Mouse (Mus musculus): ENCODE measurements around the gene Atr. TPM values are rescaled to one million over a fixed set of nuclear protein-coding genes. Genes with fewer than 3 reads are reported as not detected.
A peak's percentile ranks its signal among the peaks of the same experiment; 100 is the strongest.

The Atr gene
- polyA plus RNA-seq, 1 experiment from 2014 or later, result 21.9 TPM

GRCm38 (mm10) chr9:95832758-95833157, 24.6 kb upstream of the Atr start:
- Histone ChIP-seq H3K36me3 (ENCODE audit: control insufficient read depth, insufficient read depth, low read length) (no peaks in the 10 kb centered on the region), H3K9ac (ENCODE audit: low read depth, low read length) (no peak overlapping the region), H3K4me1 (replicated peaks; ENCODE audit: control insufficient read depth, insufficient read depth, low read length) (no peaks in the 10 kb centered on the region), H3K4me3 (ENCODE audit: low read depth, low read length) (no peak overlapping the region), H3K9me3 (ENCODE audit: control insufficient read depth, low read length) (no peaks in the 10 kb centered on the region), H3K27ac (ENCODE audit: low read depth, low read length) (no peak overlapping the region), H3K27me3 (ENCODE audit: control insufficient read depth, insufficient read depth, low read length) (no peaks in the 10 kb centered on the region), H3K4me2 (replicated peaks; ENCODE audit: low read depth, low read length) (no peak overlapping the region)
- WGBS, result 92% methylated on average over 3 of the region's 3 CpGs
- DNase-seq (ENCODE audit: low spot score) (no peak), ATAC-seq (ENCODE audit: low FRiP score) (no peak)

DNA sequence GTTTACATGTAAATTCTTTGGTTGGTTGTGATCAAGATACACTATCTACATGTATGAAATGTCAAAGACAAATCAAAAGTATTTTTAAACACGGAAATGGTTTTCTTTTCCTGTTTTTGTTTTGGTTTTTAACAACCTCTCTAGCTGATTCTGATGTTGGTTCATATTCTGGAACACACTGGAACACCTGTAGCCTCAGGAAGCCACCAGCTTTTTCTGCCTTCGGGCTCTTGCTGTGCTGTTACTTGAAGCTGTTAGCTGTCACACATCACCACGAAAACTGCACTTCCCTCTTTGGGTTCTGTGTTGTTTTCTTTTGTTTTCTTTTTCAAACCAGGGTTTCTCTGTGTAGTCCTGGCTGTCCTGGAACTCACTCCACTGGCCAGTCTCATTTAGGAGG, 22.6 kb upstream of the Atr start:
- WGBS, result 74% methylated on average over 3 of the region's 3 CpGs
- H3K4me1 ChIP-seq (replicated peaks; ENCODE audit: control insufficient read depth, insufficient read depth, low read length), result no peaks in the 10 kb centered on the region

DNA sequence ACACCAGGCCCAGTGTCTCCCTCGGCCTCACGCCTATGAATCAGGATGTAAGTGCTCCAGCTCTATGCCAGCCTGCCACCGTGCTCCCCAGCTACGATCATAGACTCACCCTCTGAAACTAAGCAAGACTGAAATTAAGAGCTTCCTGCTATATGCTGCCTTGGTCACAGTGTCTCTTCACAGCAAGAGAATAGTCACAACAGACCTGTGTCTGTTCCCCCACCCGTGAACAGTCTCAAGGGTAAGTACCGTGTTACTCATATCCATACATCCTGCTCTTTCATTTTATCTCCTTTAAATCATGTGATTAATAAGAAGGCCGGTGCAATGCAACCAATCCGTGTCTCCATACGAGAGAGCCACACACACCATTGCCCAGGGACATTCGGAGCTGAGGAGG, 21.7 kb upstream of the Atr start:
- Histone ChIP-seq H3K27ac (ENCODE audit: low read depth, low read length) (no peak overlapping the region), H3K9me3 (ENCODE audit: control insufficient read depth, low read length) (no peaks in the 10 kb centered on the region), H3K4me2 (replicated peaks; ENCODE audit: low read depth, low read length) (no peak overlapping the region), H3K4me3 (ENCODE audit: low read depth, low read length) (no peak overlapping the region), H3K36me3 (ENCODE audit: control insufficient read depth, insufficient read depth, low read length) (no peaks in the 10 kb centered on the region), H3K4me1 (replicated peaks; ENCODE audit: control insufficient read depth, insufficient read depth, low read length) (no peaks in the 10 kb centered on the region), H3K27me3 (ENCODE audit: control insufficient read depth, insufficient read depth, low read length) (no peaks in the 10 kb centered on the region), H3K9ac (ENCODE audit: low read depth, low read length) (no peak overlapping the region)
- DNase-seq (ENCODE audit: low spot score) (no peak), ATAC-seq (ENCODE audit: low FRiP score) (no peak)
- 90% methylated on average over 10 of the region's 10 CpGs for WGBS

More for the DNA sequence above, 22.6 kb upstream of the Atr start:
- Histone ChIP-seq H3K27me3 (ENCODE audit: control insufficient read depth, insufficient read depth, low read length) (no peaks in the 10 kb centered on the region), H3K4me3 (ENCODE audit: low read depth, low read length) (no peak overlapping the region), H3K4me2 (replicated peaks; ENCODE audit: low read depth, low read length) (no peak overlapping the region), H3K9ac (ENCODE audit: low read depth, low read length) (no peak overlapping the region), H3K27ac (ENCODE audit: low read depth, low read length) (no peak overlapping the region), H3K36me3 (ENCODE audit: control insufficient read depth, insufficient read depth, low read length) (no peaks in the 10 kb centered on the region), H3K9me3 (ENCODE audit: control insufficient read depth, low read length) (no peaks in the 10 kb centered on the region)
- no peak for DNase-seq (ENCODE audit: low spot score)
- ATAC-seq (ENCODE audit: low FRiP score), result no peak

- H3K36me3 ChIP-seq (ENCODE audit: control insufficient read depth, insufficient read depth, low read length), result no peaks in the 10 kb centered on the region
- WGBS, result 89% methylated on average over 3 of the region's 3 CpGs
- no peak for DNase-seq (ENCODE audit: low spot score)
- no peaks in the 10 kb centered on the region for H3K27me3 ChIP-seq (ENCODE audit: control insufficient read depth, insufficient read depth, low read length)
- H3K9me3 ChIP-seq (ENCODE audit: control insufficient read depth, low read length), result no peaks in the 10 kb centered on the region
- no peak overlapping the region for H3K27ac ChIP-seq (ENCODE audit: low read depth, low read length)
- no peak for ATAC-seq (ENCODE audit: low FRiP score)
- no peak overlapping the region for H3K4me3 ChIP-seq (ENCODE audit: low read depth, low read length)
- H3K9ac ChIP-seq (ENCODE audit: low read depth, low read length), result no peak overlapping the region
- no peak overlapping the region for H3K4me2 ChIP-seq (replicated peaks; ENCODE audit: low read depth, low read length)
- no peaks in the 10 kb centered on the region for H3K4me1 ChIP-seq (replicated peaks; ENCODE audit: control insufficient read depth, insufficient read depth, low read length)
Measured at GRCm38 (mm10) chr9:95839424-95839823, 18.0 kb upstream of the Atr start.

DNA sequence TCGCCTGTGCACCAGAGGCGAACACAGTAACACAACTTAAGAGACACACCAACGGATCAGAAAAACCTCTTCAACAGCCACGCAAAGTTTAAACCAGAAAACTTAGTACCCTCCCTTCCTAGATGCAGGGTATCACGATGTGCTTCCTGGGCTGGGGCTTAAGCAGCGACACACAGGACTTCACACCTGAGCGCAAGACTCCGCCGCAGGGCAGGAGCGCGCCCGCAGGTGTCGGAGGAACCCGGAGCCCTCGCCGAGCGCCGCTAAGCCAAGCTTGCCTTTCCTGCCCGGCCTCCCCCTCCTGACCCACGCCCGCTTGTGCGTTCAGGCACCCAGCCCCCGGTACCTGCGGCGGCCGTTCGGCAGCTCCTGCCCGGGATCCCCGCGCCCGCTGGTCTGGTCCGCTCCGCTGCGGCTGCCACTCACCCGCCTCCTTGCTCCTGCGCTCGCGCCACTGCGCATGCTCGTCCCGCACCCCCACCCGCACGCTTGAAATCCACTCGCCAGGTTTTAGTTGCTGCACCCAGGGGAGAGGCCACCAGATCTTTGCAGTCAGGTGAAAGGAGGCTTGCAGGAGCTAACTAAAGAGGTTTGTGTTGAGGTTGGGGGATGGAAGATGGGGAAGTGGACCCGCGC, 12.5 kb upstream of the Atr start, which contains the start of gene Pls1:
Pls1 (minus strand) TSS at position 487 of the 636 bp plus-strand sequence.
- Histone ChIP-seq H3K4me1 (replicated peaks; ENCODE audit: control insufficient read depth, insufficient read depth, low read length) (no peaks in the 10 kb centered on the region), H3K9ac (ENCODE audit: low read depth, low read length) (peak within 1 kb of the TSS; percentile 39; the same call in 1 of the 2 replicates), H3K4me2 (replicated peaks; ENCODE audit: low read depth, low read length) (peak within 1 kb of the TSS; percentile 78), H3K27ac (ENCODE audit: low read depth, low read length) (no peak within 1 kb of the TSS), H3K36me3 (ENCODE audit: control insufficient read depth, insufficient read depth, low read length) (no peaks in the 10 kb centered on the region), H3K27me3 (ENCODE audit: control insufficient read depth, insufficient read depth, low read length) (no peaks in the 10 kb centered on the region), H3K9me3 (ENCODE audit: control insufficient read depth, low read length) (no peaks in the 10 kb centered on the region), H3K4me3 (ENCODE audit: low read depth, low read length) (peak within 1 kb of the TSS; percentile 50)
- DNase-seq (ENCODE audit: low spot score) (peak; percentile 90), ATAC-seq (ENCODE audit: low FRiP score) (peak; percentile 90)
- under 1% methylated on average over 44 of the region's 46 CpGs for WGBS

- no peak overlapping the region for H3K27ac ChIP-seq (ENCODE audit: low read depth, low read length)
- no peaks in the 10 kb centered on the region for H3K36me3 ChIP-seq (ENCODE audit: control insufficient read depth, insufficient read depth, low read length)
Measured at GRCm38 (mm10) chr9:95845711-95846110, 11.7 kb upstream of the Atr start.

DNA sequence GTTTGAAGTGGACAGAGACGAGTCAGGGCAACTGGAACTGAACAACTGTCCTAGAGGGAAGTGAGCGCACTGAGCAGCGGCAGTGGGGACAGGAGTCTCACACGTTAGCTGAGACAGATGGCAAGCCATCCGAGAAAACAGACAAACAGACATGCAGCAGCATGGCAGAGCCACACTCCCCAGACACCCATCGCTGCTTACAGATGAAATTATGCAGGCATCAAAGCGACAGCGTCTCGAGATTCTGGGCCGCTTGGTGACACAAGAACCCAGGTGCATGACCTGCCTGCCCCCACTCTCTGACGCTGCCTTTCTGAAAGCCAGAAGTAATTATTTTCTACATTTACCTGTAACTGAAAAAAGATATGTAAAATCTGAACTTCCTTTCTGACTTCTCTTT, 5.7 kb upstream of the Atr start:
- 71% methylated on average over 11 of the region's 11 CpGs for WGBS
- H3K9ac ChIP-seq (ENCODE audit: low read depth, low read length), result no peak overlapping the region
- ATAC-seq (ENCODE audit: low FRiP score) (no peak), DNase-seq (ENCODE audit: low spot score) (no peak)
- no peaks in the 10 kb centered on the region for H3K9me3 ChIP-seq (ENCODE audit: control insufficient read depth, low read length)
- no peak overlapping the region for H3K4me3 ChIP-seq (ENCODE audit: low read depth, low read length)
- no peak overlapping the region for H3K27ac ChIP-seq (ENCODE audit: low read depth, low read length)
- H3K4me2 ChIP-seq (replicated peaks; ENCODE audit: low read depth, low read length), result no peak overlapping the region
- H3K27me3 ChIP-seq (ENCODE audit: control insufficient read depth, insufficient read depth, low read length), result no peaks in the 10 kb centered on the region
- H3K36me3 ChIP-seq (ENCODE audit: control insufficient read depth, insufficient read depth, low read length), result no peaks in the 10 kb centered on the region
- H3K4me1 ChIP-seq (replicated peaks; ENCODE audit: control insufficient read depth, insufficient read depth, low read length), result no peaks in the 10 kb centered on the region

More at GRCm38 (mm10) chr9:95845711-95846110, 11.7 kb upstream of the Atr start:
- Histone ChIP-seq H3K9me3 (ENCODE audit: control insufficient read depth, low read length) (no peaks in the 10 kb centered on the region), H3K4me3 (ENCODE audit: low read depth, low read length) (no peak overlapping the region), H3K27me3 (ENCODE audit: control insufficient read depth, insufficient read depth, low read length) (no peaks in the 10 kb centered on the region), H3K9ac (ENCODE audit: low read depth, low read length) (no peak overlapping the region), H3K4me1 (replicated peaks; ENCODE audit: control insufficient read depth, insufficient read depth, low read length) (no peaks in the 10 kb centered on the region), H3K4me2 (replicated peaks; ENCODE audit: low read depth, low read length) (no peak overlapping the region)
- DNase-seq (ENCODE audit: low spot score) (no peak), ATAC-seq (ENCODE audit: low FRiP score) (no peak)
- 71% methylated on average over 4 of the region's 4 CpGs for WGBS

DNA sequence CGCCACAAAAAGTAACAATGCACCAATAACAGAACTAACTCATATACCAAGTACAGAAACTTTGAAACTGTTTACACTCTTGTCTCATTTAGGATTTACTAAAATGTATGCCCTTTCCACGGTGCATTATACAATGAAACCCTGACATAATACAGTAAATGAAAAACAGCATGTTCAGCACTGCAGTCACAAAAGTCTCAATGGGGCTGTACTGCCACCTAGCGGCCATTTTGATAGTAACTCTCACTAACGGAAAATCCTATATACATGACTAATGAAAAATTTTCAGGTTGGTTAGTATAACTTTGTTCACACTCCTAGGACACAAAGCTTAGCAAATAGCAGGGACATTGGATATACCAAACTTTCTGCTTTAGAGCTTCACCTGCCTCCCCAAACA, 4.5 kb upstream of the Atr start:
- Histone ChIP-seq H3K27ac (ENCODE audit: low read depth, low read length) (no peak overlapping the region), H3K4me1 (replicated peaks; ENCODE audit: control insufficient read depth, insufficient read depth, low read length) (no peaks in the 10 kb centered on the region), H3K36me3 (ENCODE audit: control insufficient read depth, insufficient read depth, low read length) (no peaks in the 10 kb centered on the region), H3K9me3 (ENCODE audit: control insufficient read depth, low read length) (no peaks in the 10 kb centered on the region), H3K27me3 (ENCODE audit: control insufficient read depth, insufficient read depth, low read length) (no peaks in the 10 kb centered on the region), H3K4me3 (ENCODE audit: low read depth, low read length) (no peak overlapping the region), H3K9ac (ENCODE audit: low read depth, low read length) (no peak overlapping the region), H3K4me2 (replicated peaks; ENCODE audit: low read depth, low read length) (no peak overlapping the region)
- ATAC-seq (ENCODE audit: low FRiP score) (no peak), DNase-seq (ENCODE audit: low spot score) (peak; percentile 91)
- 28% methylated on average over 4 of the region's 4 CpGs for WGBS

GRCm38 (mm10) chr9:95854891-95855290, 2.5 kb upstream of the Atr start:
- H3K36me3 ChIP-seq (ENCODE audit: control insufficient read depth, insufficient read depth, low read length), result no peaks in the 10 kb centered on the region
- no peak overlapping the region for H3K27ac ChIP-seq (ENCODE audit: low read depth, low read length)
- no peaks in the 10 kb centered on the region for H3K27me3 ChIP-seq (ENCODE audit: control insufficient read depth, insufficient read depth, low read length)
- H3K9me3 ChIP-seq (ENCODE audit: control insufficient read depth, low read length), result no peaks in the 10 kb centered on the region
- ATAC-seq (ENCODE audit: low FRiP score), result no peak
- whole genome bisulfite sequencing, result 70% methylated on average over 2 of the region's 2 CpGs
- DNase-seq (ENCODE audit: low spot score), result no peak
- H3K4me3 ChIP-seq (ENCODE audit: low read depth, low read length), result no peak overlapping the region
- no peak overlapping the region for H3K9ac ChIP-seq (ENCODE audit: low read depth, low read length)
- no peak overlapping the region for H3K4me2 ChIP-seq (replicated peaks; ENCODE audit: low read depth, low read length)
- no peaks in the 10 kb centered on the region for H3K4me1 ChIP-seq (replicated peaks; ENCODE audit: control insufficient read depth, insufficient read depth, low read length)
